Mouse (Mus musculus) forebrain, embryonic 14.5 days (tissue): ENCODE measurements around the gene Sirt3. TPM values are rescaled to one million over a fixed set of nuclear protein-coding genes. Genes with fewer than 3 reads are reported as not detected.
"Not testable (repeated sequence)": the region's sequence is repeated elsewhere in the genome, so short reads cannot be mapped to it uniquely, and the experiment has no call there.

Source experiments
- ATAC-seq: fragments of 200-750 bp; cut with Nextera tagmentation; 2 replicates; pipeline ENCODE4 v1.8.0; 2017; ENCODE audit warnings: mild to moderate bottlenecking, moderate library complexity
- DNase-seq: peaks from one replicate; pipeline ENCODE4 v3.0.0-alpha.2; 2015; ENCODE audit warnings: low spot score
- H3K27ac ChIP-seq: fragments of 300-500 bp; sonication (generic); 2 replicates; pipeline ENCODE4 v1.5.1; 2014; ENCODE audit warnings: low read depth, mild to moderate bottlenecking, control low read depth, low read length, moderate library complexity
- H3K27me3 ChIP-seq: fragments of 300-500 bp; sonication (generic); replicated peaks from 2 replicates; pipeline ENCODE4 v1.6.1; 2014; ENCODE audit warnings: low read length, control low read depth, mixed read lengths; ENCODE audit not compliant: control insufficient read depth, insufficient read depth
- H3K36me3 ChIP-seq: fragments of 300-500 bp; sonication (generic); 2 replicates; pipeline ENCODE4 v1.6.1; 2014; ENCODE audit warnings: low read length, control low read depth; ENCODE audit not compliant: control insufficient read depth, insufficient read depth
- H3K4me1 ChIP-seq: fragments of 300-500 bp; sonication (generic); 2 replicates; pipeline ENCODE4 v1.6.1; 2014; ENCODE audit warnings: antibody characterized with exemption, low read length, control low read depth; ENCODE audit not compliant: control insufficient read depth, insufficient read depth
- H3K4me2 ChIP-seq: fragments of 300-500 bp; sonication (generic); 2 replicates; pipeline ENCODE4 v1.6.1; 2014; ENCODE audit warnings: mild to moderate bottlenecking, control low read depth, low read length
- H3K4me3 ChIP-seq: fragments of 300-500 bp; sonication (generic); 2 replicates; pipeline ENCODE4 v1.5.1; 2014; ENCODE audit warnings: low read depth, low read length, control low read depth
- H3K9ac ChIP-seq: fragments of 300-500 bp; sonication (generic); 2 replicates; pipeline ENCODE4 v1.6.1; 2014; ENCODE audit warnings: mild to moderate bottlenecking, low read length, control low read depth, moderate library complexity
- H3K9me3 ChIP-seq: fragments of 300-500 bp; sonication (generic); replicated peaks from 2 replicates; pipeline ENCODE4 v1.6.1; 2016; ENCODE audit warnings: low read length, control low read depth, mixed read lengths; ENCODE audit not compliant: control insufficient read depth
- WGBS: fragments of 180-500 bp; shearing (Covaris S2); extraction: QIAGEN DNeasy Blood & Tissue Kit; methylation state at CpG from one replicate; pipeline ENCODE4 v1.1.7; 2014; 5-methylcytosine and 5-hydroxymethylcytosine counted together
- polyA plus RNA-seq: library from polyadenylated mRNA; unstranded; fragments of >200 nt; fragmentation: Nextera tagmentation; extraction: Ambion mirVana; gene quantifications from 2 replicates; pipeline ENCODE4 v1.2.1, GENCODE M21; 2014

Gene Sirt3
- polyA plus RNA-seq, 1 experiment from 2014 or later: 29.5 TPM

DNA sequence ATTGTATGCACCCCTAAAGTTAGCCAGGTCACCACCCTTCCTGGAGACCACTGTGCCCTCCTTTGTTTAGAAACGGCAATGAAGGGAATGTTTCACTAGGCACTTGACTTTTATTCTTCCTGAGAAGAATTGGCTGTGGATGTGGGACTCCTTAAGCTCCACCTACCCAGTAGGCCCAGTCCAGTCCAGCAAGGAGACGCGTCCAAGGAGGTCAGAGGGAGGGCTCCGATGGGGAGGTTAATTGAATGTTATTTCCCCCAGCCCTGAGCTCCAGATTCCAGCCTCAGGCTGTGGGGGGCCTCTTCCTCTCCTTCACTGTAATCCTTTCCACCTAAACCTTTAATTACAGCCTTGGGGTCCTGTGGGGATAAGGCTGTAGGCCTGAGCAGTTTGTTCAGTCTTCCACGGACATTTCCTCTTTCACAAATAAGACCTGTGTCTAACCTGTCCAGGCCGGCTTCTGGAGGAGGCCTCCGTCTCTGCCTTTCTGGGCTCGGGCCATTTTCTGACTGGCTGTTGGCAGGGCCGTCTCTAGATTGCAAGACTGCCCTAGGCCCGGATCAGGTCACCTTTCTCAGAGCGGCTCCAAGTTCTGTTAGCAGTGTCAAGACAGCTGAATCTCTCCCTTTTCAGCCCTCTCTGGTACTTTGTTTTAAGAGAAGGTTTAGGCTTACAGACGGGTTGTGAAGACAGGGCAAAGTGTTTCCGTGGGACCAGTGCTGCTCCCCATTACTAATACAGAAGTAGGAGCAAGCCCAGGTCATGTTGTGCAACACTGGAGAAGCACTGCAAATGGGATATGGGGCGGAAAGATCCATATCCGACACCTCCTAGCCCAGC lies 20.1 kb upstream of the Sirt3 start:
- H3K27me3 ChIP-seq: no peaks in the 10 kb centered on the region
- peaks cover 32% of the 10 kb centered on the region for H3K36me3 ChIP-seq
- H3K4me1 ChIP-seq: no peaks in the 10 kb centered on the region
- H3K27ac ChIP-seq: no peak overlapping the region
- no peak overlapping the region for H3K4me3 ChIP-seq
- DNase-seq (no peak), ATAC-seq (no peak)
- H3K9me3 ChIP-seq: no peaks in the 10 kb centered on the region
- no peak overlapping the region for H3K9ac ChIP-seq
- no peak overlapping the region for H3K4me2 ChIP-seq
- 75% methylated on average over 15 of the region's 15 CpGs for WGBS

DNA sequence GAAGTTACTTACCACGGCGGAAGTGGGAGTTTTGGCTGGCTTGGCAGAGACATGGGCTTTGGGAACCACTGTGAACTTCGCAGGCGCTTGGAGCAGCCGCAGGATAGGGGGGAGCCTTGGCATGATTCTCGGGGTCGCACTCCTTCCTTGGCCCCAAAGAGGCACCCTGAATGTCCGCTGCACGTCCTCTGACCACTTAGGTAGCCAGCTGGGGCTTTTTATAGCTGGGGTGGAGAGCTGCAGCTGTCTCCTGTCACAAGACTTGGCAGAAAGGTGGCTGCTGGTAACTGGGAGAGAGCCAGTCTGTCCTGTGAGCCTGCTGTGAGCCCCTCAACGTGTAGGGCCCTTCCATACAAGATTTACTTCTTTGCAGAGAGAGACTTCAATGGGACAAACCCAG lies 18.1 kb upstream of the Sirt3 start, which contains the start of gene Cox8b:
TSS of gene Cox8b (minus strand) at position 227 of the 400 bp plus-strand sequence.
- Histone ChIP-seq H3K9me3 (no peaks in the 10 kb centered on the region), H3K36me3 (peaks cover 47% of the 10 kb centered on the region), H3K4me2 (no peak within 1 kb of the TSS), H3K4me1 (no peaks in the 10 kb centered on the region), H3K27ac (no peak within 1 kb of the TSS), H3K27me3 (no peaks in the 10 kb centered on the region), H3K4me3 (no peak within 1 kb of the TSS), H3K9ac (no peak within 1 kb of the TSS)
- DNase-seq (no peak), ATAC-seq (no peak)
- WGBS: 84% methylated on average over 10 of the region's 10 CpGs

DNA sequence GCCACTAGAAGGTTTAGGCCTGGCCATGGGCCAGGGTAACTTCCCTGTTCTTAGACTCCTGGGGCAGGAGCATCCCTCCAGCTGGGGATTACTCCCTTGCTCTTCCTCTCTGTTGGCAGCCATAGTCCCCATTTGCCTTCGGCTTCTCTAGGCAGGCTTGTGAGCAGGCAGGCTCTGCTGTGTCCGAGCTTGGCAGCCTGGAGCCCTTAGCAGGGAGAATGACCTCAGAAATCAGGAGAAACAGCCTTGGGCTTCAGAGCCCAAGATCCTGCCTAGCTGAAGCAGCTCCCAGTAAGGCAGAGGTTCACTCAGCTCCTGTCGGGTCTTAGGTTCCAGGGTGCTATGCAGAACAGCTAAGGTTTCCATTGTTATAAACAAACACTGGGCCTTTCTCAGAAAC lies 17.0 kb upstream of the Sirt3 start:
- ATAC-seq: no peak
- H3K9ac ChIP-seq: no peak overlapping the region
- no peaks in the 10 kb centered on the region for H3K27me3 ChIP-seq
- peaks cover 55% of the 10 kb centered on the region for H3K36me3 ChIP-seq
- no peak for DNase-seq
- no peak overlapping the region for H3K4me2 ChIP-seq
- WGBS: 87% methylated on average over 3 of the region's 3 CpGs
- H3K4me3 ChIP-seq: no peak overlapping the region
- H3K4me1 ChIP-seq: no peaks in the 10 kb centered on the region
- no peaks in the 10 kb centered on the region for H3K9me3 ChIP-seq
- H3K27ac ChIP-seq: no peak overlapping the region

DNA sequence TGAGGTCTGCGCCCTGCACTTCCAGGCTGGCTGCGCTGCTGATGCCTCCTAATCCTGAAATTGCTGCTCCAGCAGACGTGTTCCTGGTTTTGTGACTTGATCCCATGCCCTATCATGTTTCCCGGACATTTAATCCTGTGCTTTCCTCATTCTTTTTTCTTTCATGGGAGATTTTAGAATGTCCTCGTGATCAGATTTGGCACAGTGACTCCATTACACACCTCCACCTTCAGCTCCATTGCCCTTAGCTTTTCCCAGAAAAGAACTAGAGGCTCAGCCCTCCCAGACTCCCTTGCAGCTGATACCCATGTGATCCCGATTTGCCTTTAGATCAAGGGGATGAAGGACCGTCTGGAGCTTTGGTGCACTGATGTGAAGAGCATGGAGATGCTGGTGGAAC lies 15.8 kb upstream of the Sirt3 start:
- H3K27ac ChIP-seq: no peak overlapping the region
- peaks cover 65% of the 10 kb centered on the region for H3K36me3 ChIP-seq
- WGBS: 91% methylated on average over 7 of the region's 7 CpGs
- H3K4me3 ChIP-seq: no peak overlapping the region
- no peak overlapping the region for H3K4me2 ChIP-seq
- H3K9ac ChIP-seq: no peak overlapping the region
- no peaks in the 10 kb centered on the region for H3K9me3 ChIP-seq
- no peaks in the 10 kb centered on the region for H3K27me3 ChIP-seq
- no peaks in the 10 kb centered on the region for H3K4me1 ChIP-seq
- DNase-seq: no peak
- ATAC-seq: no peak

DNA sequence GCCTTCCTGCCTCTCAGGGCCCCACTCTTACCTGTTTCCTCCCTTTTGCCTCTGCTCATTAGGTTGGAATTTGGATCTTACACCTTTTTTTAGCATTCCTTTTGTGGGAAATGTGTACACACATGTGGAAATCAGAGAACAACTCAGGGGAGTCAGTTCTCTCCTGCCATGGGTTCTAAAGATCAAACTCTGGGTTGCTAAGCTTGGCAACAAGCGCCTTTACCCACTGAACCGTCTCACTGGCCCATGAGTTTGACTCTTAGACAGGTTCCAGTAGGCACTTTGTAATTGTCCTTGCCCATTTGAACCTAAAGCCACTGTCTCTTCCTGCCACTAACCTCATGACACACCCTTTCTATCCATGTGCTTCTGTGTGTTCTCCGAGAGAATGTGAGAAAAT lies 12.5 kb upstream of the Sirt3 start:
- Histone ChIP-seq H3K27ac (no peak overlapping the region), H3K9ac (no peak overlapping the region), H3K4me1 (no peaks in the 10 kb centered on the region), H3K4me3 (no peak overlapping the region), H3K9me3 (no peaks in the 10 kb centered on the region), H3K36me3 (peaks cover 77% of the 10 kb centered on the region), H3K27me3 (no peaks in the 10 kb centered on the region), H3K4me2 (no peak overlapping the region)
- DNase-seq (no peak), ATAC-seq (no peak)
- 92% methylated on average over 3 of the region's 3 CpGs for WGBS

DNA sequence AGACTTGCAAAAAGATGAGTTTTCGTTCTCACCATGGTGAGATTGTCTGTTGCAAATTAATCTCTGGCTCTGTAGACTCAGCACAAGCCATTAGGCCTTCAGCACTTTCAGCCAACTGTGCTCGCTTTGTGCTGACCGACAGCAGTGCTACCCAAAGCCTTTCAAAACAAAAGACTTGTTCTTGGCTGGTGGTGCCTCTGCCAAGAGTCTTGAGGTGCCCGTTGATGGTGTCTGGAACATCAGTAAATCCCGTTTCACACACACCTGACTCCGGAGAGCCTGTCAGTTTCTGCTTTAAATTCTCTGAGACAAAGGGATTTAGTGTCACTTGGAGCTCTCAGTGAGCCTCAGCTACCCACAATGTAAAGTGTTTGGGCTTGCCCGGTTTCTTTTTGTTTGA lies 11.9 kb upstream of the Sirt3 start:
- no peak for DNase-seq
- no peaks in the 10 kb centered on the region for H3K9me3 ChIP-seq
- H3K27me3 ChIP-seq: no peaks in the 10 kb centered on the region
- H3K9ac ChIP-seq: no peak overlapping the region
- no peak overlapping the region for H3K27ac ChIP-seq
- 80% methylated on average over 7 of the region's 7 CpGs for WGBS
- no peak for ATAC-seq
- H3K4me2 ChIP-seq: no peak overlapping the region
- H3K36me3 ChIP-seq: peaks cover 77% of the 10 kb centered on the region
- no peak overlapping the region for H3K4me3 ChIP-seq
- H3K4me1 ChIP-seq: no peaks in the 10 kb centered on the region

DNA sequence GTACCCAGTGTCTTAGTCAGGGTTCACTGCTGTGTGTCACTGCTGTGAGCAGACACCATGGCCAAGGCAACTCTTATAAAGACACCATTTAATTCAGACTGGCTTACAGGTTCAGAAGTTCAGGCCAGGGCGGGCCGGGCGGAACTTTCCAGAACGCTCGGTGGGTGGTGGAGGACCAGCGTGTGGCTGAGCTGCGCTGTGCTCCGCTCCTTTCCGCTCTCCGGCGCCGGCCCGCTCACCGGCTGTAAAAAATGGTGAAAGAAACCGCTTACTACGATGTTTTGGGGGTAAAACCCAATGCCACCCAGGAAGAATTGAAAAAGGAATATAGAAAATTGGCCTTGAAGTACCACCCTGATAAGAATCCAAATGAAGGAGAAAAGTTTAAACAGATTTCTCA lies 8.5 kb upstream of the Sirt3 start:
- ATAC-seq, H3K4me2 ChIP-seq, H3K4me1 ChIP-seq, DNase-seq, H3K27me3 ChIP-seq, H3K27ac ChIP-seq, H3K4me3 ChIP-seq, H3K9ac ChIP-seq, H3K9me3 ChIP-seq: not testable (repeated sequence)
- WGBS: 97% methylated on average over 16 of the region's 16 CpGs
- peaks cover 80% of the 10 kb centered on the region for H3K36me3 ChIP-seq

DNA sequence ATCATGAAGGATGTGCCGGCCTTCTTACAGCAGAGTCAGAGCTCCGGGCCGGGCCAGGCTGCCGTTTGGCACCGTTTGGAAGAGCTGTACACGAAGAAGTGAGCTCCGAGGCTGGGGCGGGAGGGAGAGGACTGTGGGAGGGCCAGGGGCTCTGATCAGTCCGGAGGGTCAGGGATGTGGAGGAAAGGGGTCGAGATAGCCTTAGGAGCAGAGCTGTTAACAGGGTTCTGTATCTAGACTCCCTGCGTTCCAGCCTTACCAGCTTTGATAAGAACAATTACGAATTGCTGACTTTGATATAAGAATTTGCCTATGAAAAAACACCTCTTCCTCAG lies 327 bp upstream of the Sirt3 start:
- H3K27me3 ChIP-seq: no peaks in the 10 kb centered on the region
- ATAC-seq: no peak
- under 1% methylated on average over 12 of the region's 12 CpGs for WGBS
- peaks cover 26% of the 10 kb centered on the region for H3K36me3 ChIP-seq
- peak overlapping the region; percentile 85 for H3K4me3 ChIP-seq
- no peaks in the 10 kb centered on the region for H3K9me3 ChIP-seq
- H3K27ac ChIP-seq: peak overlapping the region; percentile 46; the same call in 1 of the 2 replicates
- H3K9ac ChIP-seq: peak overlapping the region; percentile 83
- DNase-seq: no peak
- peak overlapping the region; percentile 70 for H3K4me2 ChIP-seq
- H3K4me1 ChIP-seq: peaks cover 7% of the 10 kb centered on the region; the same call in 1 of the 2 replicates

DNA sequence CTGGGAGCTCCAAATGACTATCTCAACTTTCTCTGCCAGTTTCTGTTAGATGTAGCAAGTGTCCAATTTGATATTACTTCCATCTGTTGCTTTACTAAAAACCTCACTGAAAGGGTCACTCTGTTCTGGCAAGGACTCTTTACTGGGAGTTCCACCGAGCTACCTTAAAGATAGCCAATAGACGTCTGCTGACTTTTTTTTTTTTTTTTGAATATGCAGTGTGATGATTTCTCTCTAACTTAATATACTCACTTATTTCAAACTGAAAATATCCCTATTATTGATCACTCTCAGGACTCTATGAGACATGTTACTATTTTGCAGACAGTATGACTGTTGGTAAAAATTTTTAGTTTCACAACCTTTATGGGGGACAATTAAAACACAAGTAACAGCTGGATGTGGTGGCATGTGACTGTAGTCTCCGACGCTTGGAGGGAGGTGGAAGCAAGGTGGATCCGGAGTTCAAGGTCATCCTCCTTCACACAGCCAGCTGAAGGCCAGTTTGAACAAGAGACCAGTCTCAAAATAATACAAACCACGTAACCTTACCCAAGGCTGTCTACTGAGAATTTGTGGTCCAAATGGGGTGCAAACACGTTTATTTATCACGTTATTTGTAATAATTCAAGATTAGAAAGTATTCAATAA lies 1.1 kb downstream of the Sirt3 start:
- Histone ChIP-seq H3K36me3 (peaks cover 12% of the 10 kb centered on the region), H3K4me3 (peak overlapping the region; percentile 85), H3K27ac (no peak overlapping the region), H3K9me3 (no peaks in the 10 kb centered on the region), H3K27me3 (no peaks in the 10 kb centered on the region), H3K4me2 (peak overlapping the region; percentile 70), H3K9ac (peak overlapping the region; percentile 83; the same call in 1 of the 2 replicates), H3K4me1 (peaks cover 7% of the 10 kb centered on the region; the same call in 1 of the 2 replicates)
- ATAC-seq (no peak), DNase-seq (no peak)
- WGBS: 32% methylated on average over 8 of the region's 8 CpGs
